Mouse (Mus musculus) limb, embryonic 12.5 days (tissue): ENCODE measurements around the gene Ppie. TPM values are rescaled to one million over a fixed set of nuclear protein-coding genes. Genes with fewer than 3 reads are reported as not detected.
"Not testable (repeated sequence)": the region's sequence is repeated elsewhere in the genome, so short reads cannot be mapped to it uniquely, and the experiment has no call there.

Source experiments
- ATAC-seq: fragments of 200-750 bp; cut with Nextera tagmentation; 2 replicates; pipeline ENCODE4 v1.8.0; 2017; ENCODE audit warnings: low read depth, moderate TSS enrichment; ENCODE audit not compliant: insufficient number of reproducible peaks, insufficient read depth, low FRiP score, low TSS enrichment
- H3K27ac ChIP-seq: fragments of 300-500 bp; sonication (generic); 2 replicates; pipeline ENCODE4 v1.5.1; 2016; ENCODE audit warnings: mild to moderate bottlenecking, moderate library complexity
- H3K27me3 ChIP-seq: fragments of 300-500 bp; sonication (generic); 2 replicates; pipeline ENCODE4 v1.6.1; 2016; ENCODE audit warnings: mild to moderate bottlenecking, moderate library complexity
- H3K36me3 ChIP-seq: fragments of 300-500 bp; sonication (generic); 2 replicates; pipeline ENCODE4 v1.6.1; 2016; ENCODE audit warnings: mild to moderate bottlenecking, moderate library complexity
- H3K4me1 ChIP-seq: fragments of 300-500 bp; sonication (generic); replicated peaks from 2 replicates; pipeline ENCODE4 v1.6.1; 2016
- H3K4me2 ChIP-seq: fragments of 300-500 bp; sonication (generic); 2 replicates; pipeline ENCODE4 v1.6.1; 2016; ENCODE audit warnings: mild to moderate bottlenecking, moderate library complexity
- H3K4me3 ChIP-seq: fragments of 300-500 bp; sonication (generic); replicated peaks from 2 replicates; pipeline ENCODE4 v1.5.1; 2016; ENCODE audit warnings: mild to moderate bottlenecking
- H3K9ac ChIP-seq: fragments of 300-500 bp; sonication (generic); replicated peaks from 2 replicates; pipeline ENCODE4 v1.6.1; 2016; ENCODE audit warnings: mild to moderate bottlenecking, moderate library complexity
- H3K9me3 ChIP-seq: fragments of 300-500 bp; sonication (generic); 2 replicates; pipeline ENCODE4 v1.6.1; 2016; ENCODE audit warnings: mild to moderate bottlenecking, moderate library complexity
- WGBS: fragments of 180-500 bp; shearing (Covaris S2); methylation state at CpG from one replicate; pipeline ENCODE4 v1.1.7; 2016; 5-methylcytosine and 5-hydroxymethylcytosine counted together
- polyA plus RNA-seq: library from polyadenylated mRNA; unstranded; fragments of >200 nt; fragmentation: Nextera tagmentation; extraction: Ambion mirVana; gene quantifications from 2 replicates; pipeline ENCODE4 v1.2.1, GENCODE M21; 2016

Ppie gene
- polyA plus RNA-seq, 1 experiment from 2014 or later: 114 TPM

GRCm38 (mm10) chr4:123155427-123155826 is 15.7 kb upstream of the Ppie start:
- no peaks in the 10 kb centered on the region for H3K9me3 ChIP-seq
- no peaks in the 10 kb centered on the region for H3K4me1 ChIP-seq
- H3K4me2 ChIP-seq: no peak overlapping the region
- no peak overlapping the region for H3K27ac ChIP-seq
- H3K27me3 ChIP-seq: no peaks in the 10 kb centered on the region
- H3K36me3 ChIP-seq: no peaks in the 10 kb centered on the region
- no peak overlapping the region for H3K9ac ChIP-seq
- no peak for ATAC-seq
- no peak overlapping the region for H3K4me3 ChIP-seq
- 63% methylated on average over 2 of the region's 2 CpGs for WGBS

DNA sequence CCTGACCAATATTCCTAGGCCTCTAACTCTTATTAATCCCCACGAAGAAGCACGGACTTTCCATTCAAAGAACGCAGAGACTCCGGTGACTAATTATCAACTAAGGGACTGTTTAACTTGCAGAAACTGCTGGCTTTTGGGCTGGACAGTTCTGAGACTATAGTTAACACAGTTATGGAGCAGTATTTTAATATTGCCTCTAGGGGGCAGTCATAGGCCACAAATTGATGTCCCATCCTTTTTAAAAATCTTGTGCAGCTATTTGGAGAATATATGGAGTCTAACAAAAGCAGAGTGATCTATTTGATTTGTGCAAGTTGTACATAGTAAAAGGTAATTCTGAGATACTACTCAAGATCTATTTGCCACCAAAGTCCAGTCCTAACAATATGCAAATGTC is 15.3 kb upstream of the Ppie start:
- Histone ChIP-seq H3K4me3 (no peak overlapping the region), H3K4me2 (no peak overlapping the region), H3K4me1 (no peaks in the 10 kb centered on the region), H3K9ac (no peak overlapping the region), H3K27ac (no peak overlapping the region), H3K36me3 (no peaks in the 10 kb centered on the region), H3K9me3 (no peaks in the 10 kb centered on the region), H3K27me3 (no peaks in the 10 kb centered on the region)
- no peak for ATAC-seq
- 28% methylated on average over 4 of the region's 4 CpGs for WGBS

DNA sequence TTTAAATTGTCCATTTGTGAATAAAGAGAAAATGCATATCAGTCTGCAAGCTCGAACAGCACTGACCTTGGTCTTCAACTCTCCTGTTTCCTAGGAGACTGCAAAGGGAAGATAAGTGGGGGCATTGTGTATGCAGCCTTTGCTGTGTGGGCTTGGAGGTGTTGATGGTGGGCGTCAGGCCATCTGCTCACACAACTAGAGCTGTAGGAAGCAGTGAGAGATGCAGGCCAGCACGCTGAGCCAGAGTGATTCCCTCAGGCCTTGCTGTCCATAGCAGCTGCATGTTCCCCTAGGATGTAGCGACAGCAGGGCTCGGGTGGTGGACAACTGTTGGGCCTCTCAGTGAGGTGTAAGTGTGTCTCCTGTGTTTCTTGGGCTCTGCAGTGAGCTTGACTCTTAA is 13.2 kb upstream of the Ppie start:
- no peak overlapping the region for H3K9ac ChIP-seq
- no peaks in the 10 kb centered on the region for H3K36me3 ChIP-seq
- ATAC-seq: no peak
- H3K4me2 ChIP-seq: no peak overlapping the region
- no peaks in the 10 kb centered on the region for H3K27me3 ChIP-seq
- no peaks in the 10 kb centered on the region for H3K9me3 ChIP-seq
- 57% methylated on average over 5 of the region's 5 CpGs for WGBS
- no peaks in the 10 kb centered on the region for H3K4me1 ChIP-seq
- H3K27ac ChIP-seq: no peak overlapping the region
- no peak overlapping the region for H3K4me3 ChIP-seq

- ATAC-seq: no peak
- WGBS: 76% methylated on average over 4 of the region's 4 CpGs
- Histone ChIP-seq H3K9me3 (no peaks in the 10 kb centered on the region), H3K4me3 (no peak overlapping the region), H3K27me3 (0 out of 2 replicates have a peak, but pooled peaks cover under 1% of the 10 kb centered on the region), H3K27ac (no peak overlapping the region), H3K9ac (no peak overlapping the region), H3K36me3 (no peaks in the 10 kb centered on the region), H3K4me1 (no peaks in the 10 kb centered on the region), H3K4me2 (no peak overlapping the region)
These were observed 12.3 kb upstream of the Ppie start for GRCm38 (mm10) chr4:123152003-123152402.

- H3K4me3 ChIP-seq: no peak overlapping the region
- WGBS: 79% methylated on average over 5 of the region's 5 CpGs
- no peak overlapping the region for H3K27ac ChIP-seq
These were observed 7.8 kb upstream of the Ppie start for GRCm38 (mm10) chr4:123147446-123148150.

GRCm38 (mm10) chr4:123137551-123137950 is 2.2 kb downstream of the Ppie start:
- no peaks in the 10 kb centered on the region for H3K27me3 ChIP-seq
- no peaks in the 10 kb centered on the region for H3K9me3 ChIP-seq
- H3K9ac ChIP-seq: no peak overlapping the region
- WGBS: 87% methylated on average over 3 of the region's 3 CpGs
- no peak overlapping the region for H3K27ac ChIP-seq
- peaks cover 17% of the 10 kb centered on the region for H3K4me1 ChIP-seq
- ATAC-seq: no peak
- peaks cover 45% of the 10 kb centered on the region for H3K36me3 ChIP-seq
- peak overlapping the region; percentile 10; the same call in 1 of the 2 replicates for H3K4me2 ChIP-seq
- no peak overlapping the region for H3K4me3 ChIP-seq

More at GRCm38 (mm10) chr4:123147446-123148150, 7.8 kb upstream of the Ppie start:
- ATAC-seq: no peak
- Histone ChIP-seq H3K27me3 (peaks cover 14% of the 10 kb centered on the region), H3K36me3 (no peaks in the 10 kb centered on the region), H3K4me1 (no peaks in the 10 kb centered on the region), H3K4me2 (no peak overlapping the region), H3K9me3 (no peaks in the 10 kb centered on the region), H3K9ac (no peak overlapping the region)

DNA sequence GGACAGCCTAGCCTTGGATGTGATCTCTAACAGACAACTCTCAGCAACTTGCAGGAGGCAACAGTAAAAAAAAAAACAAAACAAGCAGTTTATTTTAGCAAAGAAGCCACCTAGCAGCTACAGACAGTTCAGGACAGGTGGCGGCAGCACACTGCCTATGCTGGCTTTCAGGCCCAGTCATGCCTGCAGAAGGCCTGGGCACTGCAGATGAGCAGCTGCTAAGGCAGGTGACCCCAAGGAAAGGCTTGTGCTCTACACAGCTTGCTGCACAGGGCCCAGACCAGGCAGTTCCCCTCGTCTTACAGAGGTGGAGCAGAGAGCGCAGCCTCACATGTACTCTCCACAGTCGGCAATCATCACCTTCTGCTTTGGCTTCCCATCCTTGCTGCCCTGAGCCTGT is 12.7 kb downstream of the Ppie start:
- no peak overlapping the region for H3K9ac ChIP-seq
- H3K4me3 ChIP-seq: no peak overlapping the region
- H3K4me2 ChIP-seq: no peak overlapping the region
- no peaks in the 10 kb centered on the region for H3K9me3 ChIP-seq
- H3K27me3 ChIP-seq: no peaks in the 10 kb centered on the region
- 90% methylated on average over 4 of the region's 4 CpGs for WGBS
- no peaks in the 10 kb centered on the region for H3K4me1 ChIP-seq
- ATAC-seq: no peak
- peaks cover 75% of the 10 kb centered on the region for H3K36me3 ChIP-seq
- H3K27ac ChIP-seq: no peak overlapping the region

- Histone ChIP-seq H3K36me3 (peaks cover 71% of the 10 kb centered on the region), H3K27ac (no peak overlapping the region), H3K9me3 (no peaks in the 10 kb centered on the region), H3K4me3 (no peak overlapping the region), H3K4me1 (no peaks in the 10 kb centered on the region), H3K9ac (no peak overlapping the region), H3K27me3 (no peaks in the 10 kb centered on the region), H3K4me2 (no peak overlapping the region)
- WGBS: 96% methylated on average over 7 of the region's 7 CpGs
- ATAC-seq: no peak
These were observed 13.1 kb downstream of the Ppie start for GRCm38 (mm10) chr4:123126626-123127025.

GRCm38 (mm10) chr4:123121286-123121685 is 18.5 kb downstream of the Ppie start:
- ATAC-seq: no peak
- WGBS: 81% methylated on average over 2 of the region's 2 CpGs
- Histone ChIP-seq H3K36me3 (peaks cover 22% of the 10 kb centered on the region), H3K27me3 (peaks cover 13% of the 10 kb centered on the region), H3K9ac (no peak overlapping the region), H3K4me2 (no peak overlapping the region), H3K27ac (no peak overlapping the region), H3K4me1 (no peaks in the 10 kb centered on the region), H3K4me3 (no peak overlapping the region), H3K9me3 (no peaks in the 10 kb centered on the region)

DNA sequence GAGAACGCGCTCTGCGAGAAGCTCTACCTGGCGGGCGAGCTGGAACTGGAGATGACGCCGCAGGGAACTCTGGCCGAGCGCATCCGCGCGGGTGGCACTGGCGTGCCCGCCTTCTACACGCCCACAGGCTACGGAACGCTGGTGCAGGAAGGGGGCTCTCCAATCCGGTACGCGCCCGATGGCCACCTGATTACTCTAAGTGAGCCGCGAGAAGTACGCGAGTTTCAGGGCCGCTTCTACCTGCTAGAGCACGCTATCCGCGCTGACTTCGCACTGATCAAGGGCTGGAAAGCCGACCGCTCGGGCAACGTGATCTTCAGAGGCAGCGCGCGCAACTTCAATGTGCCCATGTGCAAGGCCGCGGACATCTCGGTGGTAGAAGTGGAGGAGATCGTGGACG is 23.1 kb downstream of the Ppie start:
- peak overlapping the region; percentile 59 for H3K4me2 ChIP-seq
- not testable (repeated sequence) for H3K36me3 ChIP-seq, H3K9me3 ChIP-seq, H3K4me1 ChIP-seq, ATAC-seq, H3K27ac ChIP-seq, H3K9ac ChIP-seq
- H3K27me3 ChIP-seq: peaks cover 34% of the 10 kb centered on the region
- H3K4me3 ChIP-seq: peak overlapping the region; percentile 38
- 11% methylated on average over 33 of the region's 42 CpGs for WGBS

DNA sequence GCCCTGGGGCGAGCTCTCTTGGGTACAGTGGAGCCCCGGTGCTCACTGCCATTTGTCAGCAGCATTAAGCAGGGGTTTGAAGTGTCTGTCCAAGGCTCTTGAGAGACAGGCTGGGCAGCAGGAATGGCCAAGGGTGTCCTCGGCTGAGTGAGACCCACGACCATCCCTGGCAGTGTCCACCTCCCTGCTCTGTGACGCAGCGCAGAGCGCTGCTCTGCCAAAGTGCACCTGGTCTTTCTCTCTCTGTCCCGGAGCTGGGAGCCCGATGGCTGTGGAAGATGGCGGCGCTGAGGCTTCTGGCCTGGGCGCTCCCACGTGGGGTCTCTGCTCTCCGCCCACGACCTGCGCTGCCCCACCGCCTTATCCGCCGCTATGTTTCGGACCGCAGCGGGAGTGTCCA is 23.7 kb downstream of the Ppie start, which contains the start of gene Oxct2b:
Gene Oxct2b (plus strand): TSS at position 256 of the 400 bp plus-strand sequence.
- Histone ChIP-seq H3K9ac (no peak within 1 kb of the TSS), H3K27ac (no peak within 1 kb of the TSS), H3K4me1 (no peaks in the 10 kb centered on the region), H3K4me3 (peak within 1 kb of the TSS; percentile 38), H3K27me3 (peaks cover 34% of the 10 kb centered on the region), H3K36me3 (no peaks in the 10 kb centered on the region), H3K4me2 (peak within 1 kb of the TSS; percentile 59), H3K9me3 (no peaks in the 10 kb centered on the region)
- peak; percentile 27; the same call in 1 of the 2 replicates for ATAC-seq
- WGBS: 9% methylated on average over 22 of the region's 22 CpGs

GRCm38 (mm10) chr4:123114651-123115050 is 25.1 kb downstream of the Ppie start:
- not testable (repeated sequence) for H3K4me2 ChIP-seq, H3K4me3 ChIP-seq, ATAC-seq, H3K9ac ChIP-seq, H3K9me3 ChIP-seq, H3K36me3 ChIP-seq, H3K27ac ChIP-seq, H3K4me1 ChIP-seq
- 89% methylated on average over 4 of the region's 4 CpGs for WGBS
- peaks cover 34% of the 10 kb centered on the region for H3K27me3 ChIP-seq
